Mouse (Mus musculus) fibroblast of lung, adult 2 months (primary cell): ENCODE data around the gene Hoxd3.

Experiments
- DNase-seq: peaks from one replicate; pipeline ENCODE4 v3.0.0-alpha.2; 2011; ENCODE audit warnings: low read depth

Gene Hoxd3

GRCm38 (mm10) chr2:74692808-74693431 lies 18.8 kb upstream of the Hoxd3 start:
- no peak for DNase-seq

- DNase-seq, result no peak
Observed at GRCm38 (mm10) chr2:74693432-74693827, 18.3 kb upstream of the Hoxd3 start.

GRCm38 (mm10) chr2:74694066-74694465 lies 17.7 kb upstream of the Hoxd3 start:
- no peak for DNase-seq

GRCm38 (mm10) chr2:74695383-74695782 lies 16.3 kb upstream of the Hoxd3 start:
- DNase-seq, result no peak

GRCm38 (mm10) chr2:74695813-74696430 lies 15.8 kb upstream of the Hoxd3 start:
- no peak for DNase-seq

GRCm38 (mm10) chr2:74696442-74697335 lies 15.0 kb upstream of the Hoxd3 start:
- DNase-seq, result no peak

GRCm38 (mm10) chr2:74697567-74698121 lies 14.1 kb upstream of the Hoxd3 start, which contains the start of gene Hoxd9:
Gene Hoxd9 (plus strand): TSS chr2:74697727.
- DNase-seq, result no peak

GRCm38 (mm10) chr2:74698201-74699052 lies 13.3 kb upstream of the Hoxd3 start:
- DNase-seq, result no peak

GRCm38 (mm10) chr2:74699053-74699430 lies 12.7 kb upstream of the Hoxd3 start:
- no peak for DNase-seq

- DNase-seq, result no peak
Observed at GRCm38 (mm10) chr2:74699664-74700545, 11.8 kb upstream of the Hoxd3 start.

GRCm38 (mm10) chr2:74700546-74701112 lies 11.1 kb upstream of the Hoxd3 start:
- no peak for DNase-seq

GRCm38 (mm10) chr2:74701949-74702819 lies 9.5 kb upstream of the Hoxd3 start:
- peak; percentile 10 for DNase-seq

GRCm38 (mm10) chr2:74702820-74703219 lies 8.9 kb upstream of the Hoxd3 start:
- DNase-seq, result no peak

GRCm38 (mm10) chr2:74703317-74703716 lies 8.4 kb upstream of the Hoxd3 start:
- DNase-seq, result no peak

GRCm38 (mm10) chr2:74703720-74704392 lies 7.9 kb upstream of the Hoxd3 start:
- DNase-seq, result no peak

GRCm38 (mm10) chr2:74704393-74704998 lies 7.2 kb upstream of the Hoxd3 start, which contains the start of gene Hoxd8:
Gene Hoxd8 (plus strand): TSS chr2:74704615.
- no peak for DNase-seq

GRCm38 (mm10) chr2:74704999-74705466 lies 6.7 kb upstream of the Hoxd3 start:
- no peak for DNase-seq

GRCm38 (mm10) chr2:74705467-74706089 lies 6.1 kb upstream of the Hoxd3 start:
- DNase-seq, result no peak
